Mouse (Mus musculus) neural tube, embryonic 13.5 days (tissue): Measurements from ENCODE around the gene Gm28576. TPM values are rescaled to one million over a fixed set of nuclear protein-coding genes. Genes with fewer than 3 reads are reported as not detected.
"Not testable (repeated sequence)": the region's sequence is repeated elsewhere in the genome, so short reads cannot be mapped to it uniquely, and the experiment has no call there.

ENCODE experiments used
- ATAC-seq: fragments of 200-750 bp; cut with Nextera tagmentation; 2 replicates; pipeline ENCODE4 v1.8.0; 2017; ENCODE audit warnings: low read depth, mild to moderate bottlenecking, moderate TSS enrichment, moderate library complexity
- H3K27ac ChIP-seq: fragments of 300-500 bp; sonication (generic); replicated peaks from 2 replicates; pipeline ENCODE4 v1.5.1; 2015; ENCODE audit warnings: moderate library complexity, mild to moderate bottlenecking, inconsistent platforms
- H3K27me3 ChIP-seq: fragments of 300-500 bp; sonication (generic); 2 replicates; pipeline ENCODE4 v1.6.1; 2015; ENCODE audit warnings: mild to moderate bottlenecking, inconsistent platforms
- H3K36me3 ChIP-seq: fragments of 300-500 bp; sonication (generic); 2 replicates; pipeline ENCODE4 v1.6.1; 2015; ENCODE audit warnings: mild to moderate bottlenecking, inconsistent platforms
- H3K4me1 ChIP-seq: fragments of 300-500 bp; sonication (generic); replicated peaks from 2 replicates; pipeline ENCODE4 v1.6.1; 2015; ENCODE audit warnings: inconsistent platforms
- H3K4me2 ChIP-seq: fragments of 300-500 bp; sonication (generic); 2 replicates; pipeline ENCODE4 v1.6.1; 2015; ENCODE audit warnings: inconsistent platforms, mild to moderate bottlenecking, moderate library complexity
- H3K4me3 ChIP-seq: fragments of 300-500 bp; sonication (generic); 2 replicates; pipeline ENCODE4 v1.5.1; 2015; ENCODE audit warnings: mild to moderate bottlenecking, inconsistent platforms
- H3K9ac ChIP-seq: fragments of 300-500 bp; sonication (generic); 2 replicates; pipeline ENCODE4 v1.6.1; 2015; ENCODE audit warnings: moderate library complexity, mild to moderate bottlenecking, inconsistent platforms
- H3K9me3 ChIP-seq: fragments of 300-500 bp; sonication (generic); 2 replicates; pipeline ENCODE4 v1.6.1; 2016; ENCODE audit warnings: inconsistent platforms
- whole genome bisulfite sequencing: fragments of 180-500 bp; shearing (Covaris S2); methylation state at CpG from one replicate; pipeline ENCODE4 v1.1.7; 2015; 5-methylcytosine and 5-hydroxymethylcytosine counted together
- polyA plus RNA-seq: library from polyadenylated mRNA; unstranded; fragments of >200 nt; fragmentation: Nextera tagmentation; extraction: Ambion mirVana; gene quantifications from 2 replicates; pipeline ENCODE4 v1.2.1, GENCODE M21; 2015

The Gm28576 gene
- not detected in 2 replicates for polyA plus RNA-seq

DNA sequence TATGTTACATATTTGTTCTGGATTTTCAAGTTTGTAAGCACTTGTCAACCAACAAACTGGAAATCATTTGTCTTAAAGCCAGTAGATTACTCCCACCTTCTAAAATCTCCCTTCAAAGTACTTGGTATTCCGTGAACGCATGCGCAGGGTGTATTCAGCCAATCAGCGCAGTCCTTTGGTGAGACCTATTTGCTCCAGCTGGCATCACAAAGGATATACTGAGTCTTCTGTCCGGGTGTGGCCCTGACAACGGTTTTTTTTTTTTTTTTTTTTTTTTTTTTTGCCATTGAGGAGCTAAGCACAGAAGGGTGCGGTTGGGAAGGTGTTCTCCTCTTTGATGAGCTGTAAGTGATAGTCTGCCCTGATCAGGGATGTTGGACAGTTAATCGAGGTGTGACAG is at the start of gene Gm28576:
TSS of gene Gm28576 (plus strand) at position 301 of the 400 bp plus-strand sequence.
- H3K4me1 ChIP-seq, H3K4me2 ChIP-seq, H3K4me3 ChIP-seq, H3K9me3 ChIP-seq, H3K27ac ChIP-seq, ATAC-seq, H3K9ac ChIP-seq, H3K27me3 ChIP-seq, H3K36me3 ChIP-seq: not testable (repeated sequence)
- no CpG with 5 or more reads among the region's 8 CpGs for WGBS

Other genes with a start within 250 kb of the Gm28576 start
- not detected in 2 replicates for gene Gm20826, start 84.5 kb upstream of the Gm28576 start, polyA plus RNA-seq